Comparison of ENCODE assay signal across 10 mouse cellular contexts in genomic region chr7:100554939-100555338, GRCm38 (mm10). TPM values are rescaled to one million over a fixed set of nuclear protein-coding genes. Genes with fewer than 3 reads are reported as not detected.
DNase-seq lines count a peak whose midpoint lies in the region; ATAC-seq lines count a peak whose summit lies in the region.
"Had no signal": no experiment of that assay in that cellular context is flagged by ENCODE, and none has a peak within 500 bp of the region (broad histone marks: within the 10 kb centered on the region; RNA-seq: fewer than 3 reads in every experiment).

No protein-coding gene starts in this region.

- H3K36me3 ChIP-seq in limb, embryonic 12.5 days = peaks cover 3% of the 10 kb centered on the region; the same call in 1 of the 2 replicates
- H3K36me3 ChIP-seq in limb, embryonic 10.5 days = peaks cover 11% of the 10 kb centered on the region; the same call in 1 of the 2 replicates
- peaks cover 16% of the 10 kb centered on the region; the same call in 1 of the 2 replicates for H3K36me3 ChIP-seq in hindbrain, embryonic 10.5 days
- peaks cover 20% of the 10 kb centered on the region; the same call in 1 of the 2 replicates for H3K36me3 ChIP-seq in liver, embryonic 13.5 days

- H3K4me1 ChIP-seq in limb, embryonic 12.5 days (replicated peaks) = 0 out of 2 replicates have a peak, but pooled peaks cover 3% of the 10 kb centered on the region
- no peaks in the 10 kb centered on the region for H3K4me1 ChIP-seq in limb, embryonic 10.5 days
- H3K4me1 ChIP-seq in hindbrain, embryonic 10.5 days (replicated peaks) = peaks cover 13% of the 10 kb centered on the region
- H3K4me1 ChIP-seq in liver, embryonic 13.5 days (replicated peaks) = peaks cover 46% of the 10 kb centered on the region

- peak overlapping the region; percentile 76 for H3K27ac ChIP-seq in limb, embryonic 12.5 days
- H3K27ac ChIP-seq in limb, embryonic 10.5 days = no peak overlapping the region
- H3K27ac ChIP-seq in hindbrain, embryonic 10.5 days = peak overlapping the region; percentile 84
- H3K27ac ChIP-seq in liver, embryonic 13.5 days = peak overlapping the region; percentile 83
- H3K27ac ChIP-seq: macrophage had no signal

- 71% methylated on average over 5 of the region's 5 CpGs for WGBS in limb, embryonic 12.5 days
- WGBS in limb, embryonic 10.5 days = 81% methylated on average over 5 of the region's 5 CpGs
- 67% methylated on average over 5 of the region's 5 CpGs for WGBS in hindbrain, embryonic 10.5 days
- WGBS in liver, embryonic 13.5 days (ENCODE audit: insufficient replicate concordance) = 42% methylated on average over 5 of the region's 5 CpGs

- DNase-seq in limb, embryonic 10.5 days (ENCODE audit: low spot score) = no peak
- DNase-seq in hindbrain, embryonic 10.5 days (ENCODE audit: low spot score) = no peak
- peak; percentile 54 for DNase-seq in liver, embryonic 13.5 days
- DNase-seq in yolk sac, embryonic 10.5 days (ENCODE audit: low spot score) = peak; percentile 80
- DNase-seq in spleen, adult 18-20 months = no peak
- no peak for DNase-seq in right cerebral cortex, postnatal 36 days (ENCODE audit: low spot score in 2 of 2)
- DNase-seq in adrenal gland, postnatal 36 days = no peak
- DNase-seq: kidney, adult 2 months had no signal

- no peaks in the 10 kb centered on the region for H3K9me3 ChIP-seq in limb, embryonic 12.5 days
- H3K9me3 ChIP-seq in limb, embryonic 10.5 days (replicated peaks) = no peaks in the 10 kb centered on the region
- no peaks in the 10 kb centered on the region for H3K9me3 ChIP-seq in hindbrain, embryonic 10.5 days
- no peaks in the 10 kb centered on the region for H3K9me3 ChIP-seq in liver, embryonic 13.5 days (replicated peaks)

- no peak overlapping the region for H3K9ac ChIP-seq in limb, embryonic 12.5 days (replicated peaks)
- no peak overlapping the region for H3K9ac ChIP-seq in liver, embryonic 13.5 days

- no peaks in the 10 kb centered on the region for H3K27me3 ChIP-seq in limb, embryonic 12.5 days
- H3K27me3 ChIP-seq in limb, embryonic 10.5 days (ENCODE audit: low read depth, poor library complexity, severe bottlenecking) = no peaks in the 10 kb centered on the region
- H3K27me3 ChIP-seq in hindbrain, embryonic 10.5 days (ENCODE audit: insufficient read depth, poor library complexity, severe bottlenecking) = no peaks in the 10 kb centered on the region
- H3K27me3 ChIP-seq in liver, embryonic 13.5 days = no peaks in the 10 kb centered on the region

- H3K4me3 ChIP-seq in limb, embryonic 12.5 days (replicated peaks) = no peak overlapping the region
- no peak overlapping the region for H3K4me3 ChIP-seq in limb, embryonic 10.5 days
- H3K4me3 ChIP-seq in hindbrain, embryonic 10.5 days = no peak overlapping the region
- H3K4me3 ChIP-seq in liver, embryonic 13.5 days (replicated peaks) = no peak overlapping the region

- no peak overlapping the region for H3K4me2 ChIP-seq in limb, embryonic 12.5 days
- H3K4me2 ChIP-seq in liver, embryonic 13.5 days = no peak overlapping the region

- ATAC-seq in limb, embryonic 12.5 days (ENCODE audit: insufficient number of reproducible peaks, insufficient read depth, low FRiP score, low TSS enrichment, low read depth) = no peak
- peak; percentile 65; the same call in 1 of the 2 replicates for ATAC-seq in liver, embryonic 13.5 days (ENCODE audit: low read depth)

RNA-seq across cellular contexts. Expression of gene Coa4, which starts 18.1 kb away (rescaled TPM):
- 15.7 and 21.3 TPM in 2 replicates for polyA plus RNA-seq in limb, embryonic 12.5 days (2016; fragmentation: Nextera tagmentation; extraction: Ambion mirVana)
- polyA plus RNA-seq in limb, embryonic 10.5 days (2016; fragmentation: Nextera tagmentation; extraction: Ambion mirVana) = 19.3 and 21.3 TPM in 2 replicates
- 20.4 and 23.3 TPM in 2 replicates for polyA plus RNA-seq in hindbrain, embryonic 10.5 days (2016; fragmentation: Nextera tagmentation; extraction: Ambion mirVana)
- polyA plus RNA-seq in liver, embryonic 13.5 days (2015; fragmentation: Nextera tagmentation; extraction: Ambion mirVana) = 14.0 and 14.3 TPM in 2 replicates
- total RNA-seq in adrenal gland, postnatal 36 days (2021) = 10 to 100 TPM in 1 of 2 experiments, 1 to 10 TPM in 1; 9.1 to 10.4 TPM

RNA-seq across cellular contexts. Expression of gene Dnajb13, which starts 40.2 kb away (rescaled TPM):
- 0.26 and 0.35 TPM in 2 replicates for polyA plus RNA-seq in limb, embryonic 12.5 days (2016; fragmentation: Nextera tagmentation; extraction: Ambion mirVana)
- 0.13 and 0.24 TPM in 2 replicates for polyA plus RNA-seq in limb, embryonic 10.5 days (2016; fragmentation: Nextera tagmentation; extraction: Ambion mirVana)
- polyA plus RNA-seq in hindbrain, embryonic 10.5 days (2016; fragmentation: Nextera tagmentation; extraction: Ambion mirVana) = 1.9 and 9.2 TPM in 2 replicates
- 2.5 TPM in 2 replicates for polyA plus RNA-seq in liver, embryonic 13.5 days (2015; fragmentation: Nextera tagmentation; extraction: Ambion mirVana)
- under 1 TPM in 1 of 2 experiments, not detected in 1; 0.33 TPM for total RNA-seq in adrenal gland, postnatal 36 days (2021)

RNA-seq across cellular contexts. Expression of gene Rab6a, which starts 52.3 kb away (rescaled TPM):
- 107 and 117 TPM in 2 replicates for polyA plus RNA-seq in limb, embryonic 12.5 days (2016; fragmentation: Nextera tagmentation; extraction: Ambion mirVana)
- 81.9 and 92.3 TPM in 2 replicates for polyA plus RNA-seq in limb, embryonic 10.5 days (2016; fragmentation: Nextera tagmentation; extraction: Ambion mirVana)
- 111 and 117 TPM in 2 replicates for polyA plus RNA-seq in hindbrain, embryonic 10.5 days (2016; fragmentation: Nextera tagmentation; extraction: Ambion mirVana)
- polyA plus RNA-seq in liver, embryonic 13.5 days (2015; fragmentation: Nextera tagmentation; extraction: Ambion mirVana) = 40.2 and 46.7 TPM in 2 replicates
- 10 to 100 TPM; 74.1 to 82.7 TPM for total RNA-seq in adrenal gland, postnatal 36 days (2021)

RNA-seq across cellular contexts. Expression of gene Mrpl48, which starts 53.2 kb away (rescaled TPM):
- polyA plus RNA-seq in limb, embryonic 12.5 days (2016; fragmentation: Nextera tagmentation; extraction: Ambion mirVana) = 59.5 and 66.2 TPM in 2 replicates
- polyA plus RNA-seq in limb, embryonic 10.5 days (2016; fragmentation: Nextera tagmentation; extraction: Ambion mirVana) = 57.3 and 59.5 TPM in 2 replicates
- polyA plus RNA-seq in hindbrain, embryonic 10.5 days (2016; fragmentation: Nextera tagmentation; extraction: Ambion mirVana) = 57.9 and 66.6 TPM in 2 replicates
- 57.0 and 59.8 TPM in 2 replicates for polyA plus RNA-seq in liver, embryonic 13.5 days (2015; fragmentation: Nextera tagmentation; extraction: Ambion mirVana)
- total RNA-seq in adrenal gland, postnatal 36 days (2021) = 10 to 100 TPM; 56.7 to 58.3 TPM

Comparison
In these comparisons a context has a peak if more than half of its experiments do, and no peak if none do; other contexts are left out.
1. DNase-seq: peak in liver, embryonic 13.5 days (single experiment) and yolk sac, embryonic 10.5 days (single experiment); none in limb, embryonic 10.5 days (single experiment), hindbrain, embryonic 10.5 days (single experiment), spleen, adult 18-20 months (0 of 2), right cerebral cortex, postnatal 36 days (0 of 2) and adrenal gland, postnatal 36 days (0 of 2).